In the genomic region with DNA sequence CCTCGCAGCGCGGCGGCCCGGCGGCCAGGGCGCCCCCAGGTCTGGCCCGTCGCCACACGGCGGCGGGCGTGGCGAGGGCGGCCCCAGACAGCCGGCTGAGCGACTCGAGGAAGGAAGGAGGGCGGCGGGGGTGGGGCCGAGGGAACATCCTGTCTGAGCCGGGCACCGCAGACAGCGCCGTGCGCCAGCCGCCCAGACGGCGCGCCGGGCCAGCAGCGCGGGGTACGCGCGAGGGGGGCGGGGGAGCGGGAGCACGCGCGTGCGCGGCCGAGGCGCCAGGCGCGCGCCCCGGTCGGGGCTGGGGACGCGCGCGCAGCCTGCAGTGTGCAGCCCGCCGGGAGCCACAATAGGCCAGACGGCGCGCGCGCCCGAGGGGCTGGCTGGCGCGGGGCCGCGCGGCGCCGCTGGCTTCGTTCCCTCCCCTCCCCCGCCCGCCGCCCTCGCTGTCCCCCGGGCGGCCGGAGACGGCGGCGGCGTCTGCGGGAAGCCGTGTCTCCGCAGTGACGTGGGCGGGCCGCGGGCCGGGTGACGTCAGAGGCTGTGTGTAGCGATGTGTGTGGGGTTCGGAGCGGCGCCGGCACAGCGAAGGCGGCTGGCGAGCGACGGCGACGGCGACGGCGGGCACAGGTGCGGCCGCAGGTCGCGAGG, we compare ENCODE assay signal across 8 mouse cellular contexts. TPM values are rescaled to one million over a fixed set of nuclear protein-coding genes. Genes with fewer than 3 reads are reported as not detected.
DNase-seq lines count a peak whose midpoint lies in the region; ATAC-seq lines count a peak whose summit lies in the region.

A gene (plus strand): TSS at position 528 of the 648 bp plus-strand sequence.

- H3K27ac ChIP-seq in hindbrain, embryonic 10.5 days = peak within 1 kb of the TSS; percentile 99

- 0 out of 2 replicates have a peak, but pooled peaks cover 10% of the 10 kb centered on the region for H3K27me3 ChIP-seq in hindbrain, embryonic 10.5 days (ENCODE audit: insufficient read depth, poor library complexity, severe bottlenecking)

- peak; percentile 68 for DNase-seq in MEL-GATA-1-ER (ENCODE audit: extremely low read depth, low read depth)
- peak; percentile 90 for DNase-seq in cerebellum, adult 8-10 months
- peak; percentile 93 for DNase-seq in hindbrain, embryonic 10.5 days (ENCODE audit: low spot score)
- peak; percentile 93 to 94 for DNase-seq in layer of hippocampus, postnatal 10 days (ENCODE audit: low spot score in 2 of 2)
- DNase-seq in lung, postnatal 10 days = peak; percentile 97
- DNase-seq in ovary, postnatal 36 days (ENCODE audit: low spot score) = peak; percentile 95
- peak; percentile 92 for DNase-seq in thymus, postnatal 25 days

- H3K4me1 ChIP-seq in hindbrain, embryonic 10.5 days (replicated peaks) = peaks cover 61% of the 10 kb centered on the region

- ATAC-seq in frontal cortex, adult (ENCODE audit: low TSS enrichment) = peak; percentile 79

- H3K36me3 ChIP-seq in hindbrain, embryonic 10.5 days = peaks cover 16% of the 10 kb centered on the region

- H3K9me3 ChIP-seq in hindbrain, embryonic 10.5 days = no peaks in the 10 kb centered on the region

- H3K4me3 ChIP-seq in hindbrain, embryonic 10.5 days = peak within 1 kb of the TSS; percentile 100

- WGBS in hindbrain, embryonic 10.5 days = under 1% methylated on average over 108 of the region's 109 CpGs

RNA-seq across cellular contexts. Expression of the gene that starts here (rescaled TPM):
- polyA plus RNA-seq in hindbrain, embryonic 10.5 days (2016; fragmentation: Nextera tagmentation; extraction: Ambion mirVana) = 34.4 and 37.3 TPM in 2 replicates
- total RNA-seq in layer of hippocampus, postnatal 10 days (2021) = 10 to 100 TPM; 60.9 to 71.8 TPM

Comparison
In these comparisons a context has a peak if more than half of its experiments do, and no peak if none do; other contexts are left out.
1. Peak in every context shown above with its lines: DNase-seq, ATAC-seq, H3K4me3 ChIP-seq and H3K27ac ChIP-seq.